Mouse (Mus musculus): Measurements from ENCODE around the gene Tmem19.
"Not testable (repeated sequence)": the region's sequence is repeated elsewhere in the genome, so short reads cannot be mapped to it uniquely, and the experiment has no call there.

Tmem19 gene

DNA sequence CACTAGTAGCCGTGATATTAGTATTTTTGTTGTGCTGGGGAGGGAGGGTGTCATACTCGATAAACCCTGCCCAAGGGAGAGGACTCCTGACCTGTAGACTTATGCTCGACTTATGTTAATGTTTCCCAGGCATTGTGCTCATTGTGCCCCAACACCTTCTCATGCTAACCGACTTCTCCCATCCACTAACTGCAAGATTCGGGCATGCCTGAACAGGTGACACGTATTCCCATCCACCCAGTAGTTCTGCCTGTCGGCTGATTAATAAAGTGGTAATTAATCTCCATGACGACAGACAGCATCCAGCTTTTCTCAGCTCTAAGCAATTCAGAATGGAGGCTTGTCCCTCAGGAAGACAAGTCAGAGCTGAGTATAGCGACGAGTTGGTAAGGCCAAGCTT, 13.3 kb downstream of the Tmem19 start:
- no peak for DNase-seq (ENCODE audit: low read depth)

DNA sequence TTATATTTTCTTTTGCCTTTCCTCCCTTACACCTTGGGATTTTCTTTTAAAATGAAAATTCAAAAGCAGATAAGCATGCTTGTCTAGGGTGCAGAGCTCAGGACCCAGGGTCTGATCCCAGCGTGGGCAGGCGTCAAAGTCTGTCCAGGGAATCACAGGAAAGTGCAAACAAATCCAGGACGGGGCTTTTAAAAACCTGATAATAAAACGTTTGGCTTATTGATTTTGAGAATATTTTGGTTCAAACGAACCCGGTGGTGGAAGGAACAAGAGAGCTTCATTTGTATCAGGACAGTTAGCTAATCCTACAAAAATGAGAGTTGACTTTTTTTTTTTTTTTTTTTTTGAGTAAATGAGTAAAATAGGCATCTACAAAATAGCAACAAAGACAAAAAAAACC, 14.2 kb downstream of the Tmem19 start:
- DNase-seq (ENCODE audit: low read depth) = no peak

DNA sequence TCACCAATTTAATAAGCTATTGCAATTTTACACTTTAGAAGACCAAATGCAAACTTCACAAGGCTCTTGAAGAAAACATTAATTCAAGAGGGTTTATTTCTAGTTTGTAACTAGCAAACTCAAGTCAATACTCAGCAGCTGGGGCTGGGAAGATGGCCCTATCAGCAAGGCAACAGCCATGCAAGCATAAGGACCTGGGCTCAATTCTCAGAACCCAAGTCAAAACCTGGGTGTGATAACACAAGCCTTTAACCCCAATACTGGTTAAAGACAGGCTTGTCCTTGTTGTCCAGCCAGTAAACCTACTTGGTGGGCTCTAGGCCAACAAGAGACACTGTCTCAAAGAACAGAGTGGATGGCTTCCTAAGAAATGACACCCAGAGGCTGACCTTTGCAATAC, 15.9 kb downstream of the Tmem19 start:
- DNase-seq (ENCODE audit: low read depth) = no peak

DNA sequence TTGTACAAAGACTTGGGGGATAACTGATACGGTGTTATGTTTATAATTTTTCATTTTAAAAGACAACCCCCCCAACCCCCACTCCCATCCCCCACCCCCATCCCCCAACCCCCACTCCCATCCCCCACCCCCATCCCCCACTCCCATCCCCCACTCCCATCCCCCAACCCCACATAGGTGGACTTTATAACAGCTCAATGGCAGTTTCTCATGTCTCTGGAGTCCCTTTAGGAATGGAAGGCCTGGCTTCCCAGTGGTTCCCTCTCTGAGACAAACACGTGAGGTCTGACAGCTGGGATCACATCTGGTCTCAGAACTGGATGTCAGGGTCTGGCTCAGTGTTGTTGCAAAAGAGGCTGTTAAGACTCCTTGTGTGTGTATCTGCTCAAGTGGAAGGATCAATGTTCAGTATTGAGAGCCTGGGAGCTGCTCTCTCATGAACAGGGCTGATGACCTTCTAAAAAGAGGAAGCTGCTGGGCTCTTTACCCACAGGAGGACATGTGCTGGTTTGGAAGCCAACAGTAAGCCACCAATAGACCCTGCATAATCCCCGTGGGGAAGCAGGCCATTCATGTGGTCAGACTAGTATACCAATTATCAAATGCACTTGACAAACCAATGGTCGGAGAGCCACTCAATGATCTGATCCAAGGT, 19.4 kb downstream of the Tmem19 start:
- no peak for DNase-seq (ENCODE audit: low read depth)

DNA sequence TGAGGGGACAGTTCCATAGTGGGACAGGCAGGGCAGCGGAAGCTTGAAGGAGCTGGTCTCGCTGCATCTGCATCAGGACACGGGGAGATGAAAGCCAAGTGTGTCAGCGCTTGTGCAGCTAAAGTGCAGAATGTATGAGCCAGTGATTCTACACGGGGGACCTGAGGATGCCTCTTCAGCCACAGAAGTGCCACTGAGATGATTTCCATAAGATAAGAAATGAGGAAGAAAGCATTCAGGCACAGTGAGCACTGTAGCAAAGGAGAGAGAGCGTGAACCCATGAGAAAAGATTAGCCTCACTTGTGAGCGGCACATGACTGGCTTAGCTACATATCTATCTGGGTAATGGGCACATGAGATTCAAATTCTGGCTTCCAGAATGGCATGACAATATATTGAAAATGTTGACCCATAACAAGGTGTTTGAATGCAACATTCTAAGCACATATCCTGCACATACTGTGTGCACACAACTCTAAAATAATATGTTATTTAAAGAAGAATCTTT, 22.4 kb downstream of the Tmem19 start:
- DNase-seq (ENCODE audit: low read depth) = no peak

DNA sequence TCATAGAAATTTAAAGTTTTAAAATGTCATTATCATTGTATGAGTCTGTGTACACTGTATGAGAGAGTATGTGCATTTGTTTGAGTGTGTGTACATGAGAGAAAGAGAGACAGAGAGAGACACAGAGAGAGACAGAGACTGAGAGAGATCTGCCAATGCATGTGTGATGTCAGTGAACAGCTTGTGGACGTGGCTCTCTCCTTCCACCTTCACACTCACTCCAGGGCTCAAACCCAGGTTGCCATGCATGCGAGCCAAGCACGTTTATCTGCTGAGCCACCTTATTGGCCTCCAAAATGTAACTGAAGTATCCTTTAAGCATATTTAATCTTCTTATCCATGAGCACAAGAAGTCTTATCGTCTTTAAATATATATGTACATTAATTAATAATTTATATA, 25.4 kb downstream of the Tmem19 start:
- DNase-seq (ENCODE audit: low read depth) = no peak

DNA sequence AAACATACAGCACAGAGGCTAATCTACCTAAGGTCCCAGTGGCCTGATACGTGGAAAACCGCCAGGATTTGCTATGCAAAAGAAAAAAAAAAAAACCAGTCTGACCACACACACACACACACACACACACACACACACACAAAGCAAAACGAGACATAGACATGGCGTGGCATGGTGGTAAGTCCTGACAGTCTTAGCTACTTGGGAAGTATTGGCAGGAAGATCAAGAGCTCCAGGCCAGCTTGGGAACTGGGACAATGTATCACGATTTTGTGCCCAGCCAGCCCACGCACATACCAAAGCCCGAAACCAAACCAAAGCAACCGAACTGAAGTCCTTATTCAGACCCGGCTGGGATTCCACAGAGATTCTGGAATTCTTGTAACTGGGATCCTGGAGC, 28.8 kb downstream of the Tmem19 start:
- no peak for DNase-seq (ENCODE audit: low read depth)

DNA sequence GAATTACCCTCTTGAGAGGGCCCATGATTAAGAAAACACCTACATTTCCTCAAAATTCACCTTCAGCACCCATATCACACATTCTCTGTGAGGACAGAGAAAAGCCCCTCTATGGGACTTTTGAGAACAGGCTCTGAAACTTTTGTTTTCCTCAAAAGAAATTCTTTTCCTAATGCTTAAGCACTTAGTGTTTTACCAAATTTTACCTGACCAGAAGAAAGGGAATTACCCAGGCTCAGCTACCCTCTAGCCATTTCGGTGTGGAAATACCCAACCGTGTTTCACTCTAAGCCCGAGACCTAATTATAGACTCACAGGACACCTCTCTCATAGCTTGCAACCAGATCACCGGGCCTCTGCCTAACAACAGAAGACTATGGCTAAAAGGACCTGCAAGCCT, 29.3 kb downstream of the Tmem19 start:
- DNase-seq (ENCODE audit: low read depth) = peak; percentile 47

DNA sequence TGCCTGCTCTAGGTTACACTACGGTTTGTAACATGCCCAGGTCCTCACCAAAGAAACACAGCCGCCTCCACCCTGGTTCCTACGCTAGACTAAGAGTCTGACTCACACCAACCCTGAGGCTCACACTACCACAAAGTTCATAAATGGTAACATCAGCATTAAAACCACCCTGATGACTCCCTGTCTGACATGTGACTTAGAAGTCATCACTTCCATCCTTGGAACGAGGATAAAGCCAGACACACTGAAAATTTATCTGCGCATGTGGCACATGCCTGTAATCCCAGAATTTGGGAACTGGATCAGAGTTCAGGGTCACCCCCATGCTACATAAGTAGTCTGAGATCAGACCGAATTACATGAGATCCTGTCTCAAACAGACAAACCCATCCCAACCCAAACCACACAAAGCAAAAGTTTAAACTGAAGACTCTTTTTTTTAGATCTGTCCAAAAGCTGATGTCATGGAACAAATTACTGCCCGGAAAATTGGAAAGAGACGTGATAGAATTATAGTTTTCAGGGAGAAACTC, 29.8 kb downstream of the Tmem19 start:
- DNase-seq (ENCODE audit: low read depth) = peak; percentile 52

DNA sequence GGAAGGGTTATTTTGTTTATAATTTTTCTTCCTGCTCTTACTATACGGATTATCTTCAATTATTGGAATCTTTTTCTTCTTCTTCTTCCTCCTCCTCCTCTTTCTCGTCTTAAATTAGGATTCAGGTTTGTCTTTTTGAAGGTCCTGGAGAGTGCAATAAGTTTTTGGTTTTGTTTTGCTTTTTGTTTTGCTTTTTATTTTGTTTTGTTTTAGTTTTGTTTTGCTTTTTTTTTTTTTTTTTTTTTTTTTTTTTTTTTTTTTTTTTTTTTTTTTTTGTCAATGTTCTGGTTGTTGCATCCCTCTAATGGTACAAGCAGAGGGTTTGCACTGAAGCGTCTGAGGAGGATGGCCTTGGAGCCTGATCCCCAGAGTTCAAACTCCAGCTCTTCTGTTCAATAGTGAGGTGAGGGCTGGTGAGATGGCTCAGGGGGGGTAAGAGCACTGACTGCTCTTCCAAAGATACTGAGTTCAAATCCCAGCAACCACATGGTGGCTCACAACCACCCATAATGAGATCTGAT, 33.2 kb downstream of the Tmem19 start:
- peak; percentile 52 for DNase-seq (ENCODE audit: low read depth)

DNA sequence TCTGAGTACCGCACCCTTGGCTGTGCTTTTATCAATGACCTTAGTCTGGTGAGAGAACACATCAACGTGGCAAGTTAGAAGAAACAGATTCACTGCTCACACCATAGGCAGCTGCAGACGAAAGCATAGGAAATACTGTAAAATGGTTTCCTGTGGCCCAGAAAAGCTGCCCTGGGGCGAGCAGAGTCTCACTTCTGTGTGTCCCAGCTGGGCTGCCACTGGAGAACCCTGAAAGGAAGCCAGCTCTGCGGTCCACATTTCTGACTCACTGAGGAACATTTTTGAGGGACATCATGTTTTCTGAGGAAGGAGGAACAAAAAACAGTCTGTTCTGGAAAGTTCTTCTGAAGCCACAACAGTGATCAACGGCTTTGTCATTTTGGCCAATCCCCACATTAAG, 33.8 kb downstream of the Tmem19 start:
- DNase-seq (ENCODE audit: low read depth) = peak; percentile 44

DNA sequence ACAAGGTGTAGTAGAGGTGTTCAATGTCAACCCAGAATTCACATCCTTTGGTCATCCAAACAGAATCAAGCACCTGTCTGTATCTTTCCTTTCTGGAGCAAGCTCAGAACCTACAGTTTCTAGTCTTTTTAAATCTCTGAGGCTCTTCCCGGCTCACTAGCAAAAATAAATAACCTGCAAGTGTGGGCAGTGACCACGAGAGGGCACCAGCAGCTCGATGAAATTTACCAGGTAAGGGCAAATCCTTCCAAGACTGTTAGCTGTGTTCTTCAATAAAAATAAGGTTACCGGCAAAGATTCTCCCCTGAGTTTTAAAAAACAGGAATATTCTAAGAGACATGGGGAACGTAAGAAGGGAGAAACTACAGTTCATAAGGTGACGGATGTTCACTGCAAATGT, 39.0 kb downstream of the Tmem19 start:
- peak; percentile 89 for DNase-seq (ENCODE audit: low read depth)

DNA sequence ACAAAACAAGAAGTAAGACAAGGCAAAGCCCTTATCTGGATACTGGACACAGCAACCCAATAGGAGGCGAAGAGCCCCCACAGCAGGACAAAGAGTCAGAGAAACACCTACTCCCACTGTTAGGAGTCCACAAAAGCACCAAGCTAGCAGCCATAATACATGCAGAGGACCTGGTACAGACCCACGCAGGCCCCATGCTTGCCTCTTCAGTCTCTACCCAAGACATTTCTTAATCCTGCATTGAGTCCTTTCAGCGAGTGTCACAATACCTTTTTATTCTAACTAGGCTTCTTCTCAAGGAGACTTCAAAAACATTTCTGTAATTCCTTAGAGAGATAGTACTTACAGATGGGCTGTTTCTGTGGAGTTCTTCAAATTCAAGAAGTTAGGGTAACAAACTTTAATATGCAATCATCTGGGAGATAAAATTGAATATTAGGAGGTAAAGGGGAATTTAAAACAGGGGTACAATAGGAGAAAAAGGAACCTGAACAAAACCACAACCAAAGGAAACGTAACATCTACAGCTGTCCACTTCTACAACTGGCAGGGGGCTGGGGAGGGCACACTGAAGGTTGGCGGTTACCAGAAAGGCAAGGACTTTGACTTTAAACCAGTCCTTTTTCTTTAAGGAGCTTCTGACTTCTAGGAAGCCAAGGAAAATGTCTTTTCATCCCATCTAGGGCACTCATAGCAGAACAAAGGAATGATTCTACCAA, 40.8 kb downstream of the Tmem19 start:
- DNase-seq (ENCODE audit: low read depth) = no peak

DNA sequence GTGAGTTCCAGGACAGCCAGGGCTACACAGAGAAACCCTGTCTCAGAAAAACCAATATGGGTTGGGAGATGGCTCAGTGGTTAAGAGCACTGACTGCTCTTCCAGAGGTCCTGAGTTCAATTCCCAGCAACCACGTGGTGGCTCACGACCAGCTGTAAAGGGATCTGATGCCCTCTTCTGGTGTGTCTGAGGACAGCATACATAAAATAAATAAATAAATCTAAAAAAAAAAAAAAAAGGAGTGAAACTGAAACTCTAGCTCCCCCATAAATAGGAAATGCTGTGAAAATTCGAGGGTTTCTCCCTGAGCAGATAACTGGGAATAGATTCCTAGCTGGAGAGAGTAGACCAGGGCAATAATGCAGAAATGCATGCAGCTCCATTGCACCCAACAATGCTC, 43.9 kb downstream of the Tmem19 start:
- DNase-seq (ENCODE audit: low read depth) = not testable (repeated sequence)

DNA sequence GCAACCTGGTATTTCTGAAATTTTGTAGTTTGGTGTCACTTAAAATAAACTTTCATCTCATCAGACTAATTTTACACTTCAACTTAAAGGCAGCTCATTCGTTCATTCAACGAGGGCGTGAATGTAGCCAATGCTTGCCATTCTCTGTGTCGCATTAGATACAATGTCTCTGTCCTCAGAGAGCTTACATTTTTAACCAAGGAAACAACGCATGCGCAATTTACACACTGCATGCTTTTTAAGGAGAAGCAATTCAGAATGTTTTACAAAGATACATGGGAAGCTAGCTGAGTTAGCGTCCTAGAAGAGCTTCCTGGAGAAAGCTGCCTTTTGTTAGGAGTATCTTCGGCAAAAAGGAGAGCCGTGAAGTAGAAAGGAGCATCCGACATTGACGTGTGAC, 46.0 kb downstream of the Tmem19 start:
- DNase-seq (ENCODE audit: low read depth) = no peak

DNA sequence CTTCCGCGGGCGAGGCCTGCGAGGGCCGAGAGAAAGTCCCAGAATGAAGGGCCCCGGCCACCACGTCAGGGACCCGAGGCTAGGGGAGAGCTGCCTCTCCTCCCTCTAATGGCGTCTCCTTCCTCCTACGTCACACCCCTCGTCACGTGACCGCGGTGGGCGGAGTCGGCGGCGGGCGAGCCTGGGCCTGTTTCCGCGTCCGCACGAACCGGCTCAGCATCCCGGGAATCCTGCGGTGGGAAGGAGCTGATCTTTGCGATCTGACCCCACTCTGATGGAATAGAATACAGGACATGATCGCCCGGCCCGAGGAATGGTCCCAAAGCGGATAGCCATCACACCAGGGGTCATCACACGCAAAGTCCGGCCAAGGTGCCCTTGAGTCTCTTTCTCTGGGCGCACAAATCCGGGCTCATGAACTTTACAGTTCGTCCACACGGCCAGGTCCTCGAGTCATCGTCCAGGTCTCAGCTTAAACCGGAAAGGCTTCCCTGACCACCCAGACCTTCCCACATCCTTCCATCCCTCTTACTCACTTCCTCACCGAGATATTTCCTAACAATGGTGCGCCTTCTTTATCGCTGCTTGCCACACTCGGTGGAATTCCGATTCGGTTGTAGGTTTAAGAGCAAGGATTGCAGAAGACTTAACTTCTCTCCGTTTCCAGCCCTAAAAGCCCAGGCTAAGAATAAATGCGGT, 46.7 kb downstream of the Tmem19 start, which contains the start of gene Rab21:
Rab21 (minus strand) TSS at position 122 of the 699 bp plus-strand sequence.
- DNase-seq (ENCODE audit: low read depth) = peak; percentile 96

DNA sequence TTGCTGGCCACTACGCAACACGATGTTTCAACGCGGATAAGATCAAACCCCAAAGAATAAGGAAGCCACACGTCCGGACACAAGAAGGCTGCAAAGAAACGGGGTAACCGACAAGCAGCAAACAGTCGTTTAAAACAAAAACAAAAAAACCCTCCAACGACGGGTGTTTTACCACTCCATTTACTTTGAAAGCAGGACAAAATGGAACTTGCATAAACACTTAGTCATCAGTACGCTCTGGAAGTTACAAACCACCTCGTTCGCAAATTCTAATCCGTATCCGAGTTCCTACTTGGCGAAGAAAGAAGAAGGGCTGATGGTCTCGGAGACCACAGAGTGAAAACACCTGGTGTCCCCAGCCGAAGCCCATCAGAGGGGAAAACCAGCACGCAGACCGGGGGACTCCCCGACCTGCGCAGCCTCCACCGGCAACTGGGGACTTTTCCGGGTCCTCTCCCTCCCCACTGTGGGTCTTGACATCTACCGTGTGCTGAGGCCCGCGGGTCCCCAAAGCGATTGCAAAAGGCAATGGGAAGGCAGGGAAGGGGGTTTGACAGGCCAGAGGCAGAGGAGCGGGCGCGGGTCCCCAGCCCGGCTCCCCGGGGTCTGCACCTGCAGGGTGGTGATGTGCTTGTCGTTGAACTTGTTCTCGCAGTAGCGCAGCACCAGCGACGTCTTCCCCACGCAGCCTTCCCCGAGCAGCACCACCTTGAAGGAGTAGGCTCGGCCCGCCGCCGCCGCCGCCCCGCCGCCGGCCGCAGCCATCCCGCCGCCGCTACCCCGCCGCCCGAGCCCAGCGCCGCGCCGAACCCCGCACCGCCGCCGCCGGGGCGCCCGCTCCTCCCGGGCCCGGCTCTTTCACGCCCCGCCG, 47.5 kb downstream of the Tmem19 start:
- peak; percentile 93 for DNase-seq (ENCODE audit: low read depth)

DNA sequence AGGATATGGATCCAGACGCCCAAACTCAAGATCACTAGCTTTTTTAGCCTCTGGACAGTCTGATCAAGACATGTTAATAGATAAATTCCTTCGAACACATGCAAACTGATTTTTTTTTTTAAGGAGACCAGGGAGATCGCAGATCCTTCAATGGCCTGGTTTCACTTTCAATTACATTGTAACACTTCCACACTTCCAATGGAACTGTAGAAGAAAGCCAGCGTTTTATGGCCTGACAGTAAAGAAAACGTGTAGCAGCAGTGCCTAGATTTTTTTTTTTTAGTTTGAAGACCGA, 48.1 kb downstream of the Tmem19 start:
- no peak for DNase-seq (ENCODE audit: low read depth)

DNA sequence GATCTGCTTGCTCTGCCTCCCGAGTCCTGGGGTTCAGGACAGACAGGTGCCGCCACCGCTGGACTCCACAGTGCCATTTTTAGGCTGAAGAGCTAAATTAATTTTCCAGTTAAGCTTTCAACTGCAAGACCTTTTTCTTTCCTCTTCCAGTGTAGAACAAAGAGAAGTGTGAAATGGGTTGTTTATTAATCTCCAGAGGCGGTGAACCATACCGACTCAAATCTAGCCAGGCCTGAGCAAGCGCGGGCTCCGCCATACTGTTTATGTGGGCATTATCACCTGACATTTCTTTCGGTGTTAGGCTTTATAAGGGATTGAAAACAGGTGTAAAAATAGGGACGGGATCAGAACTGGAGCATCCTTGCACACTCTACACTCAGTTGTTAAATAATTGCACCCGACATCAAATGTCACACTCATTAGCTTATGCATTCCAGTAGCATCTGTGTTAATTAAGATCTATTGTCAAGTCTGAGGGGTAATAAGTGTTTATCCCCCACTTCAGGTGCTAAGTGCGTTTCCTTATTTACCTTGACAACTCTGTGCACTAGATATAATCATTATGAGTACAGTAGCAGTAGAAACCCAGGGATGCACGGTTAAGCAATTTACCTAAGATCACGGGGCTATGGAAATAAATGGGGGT, 48.5 kb downstream of the Tmem19 start:
- no peak for DNase-seq (ENCODE audit: low read depth)

DNA sequence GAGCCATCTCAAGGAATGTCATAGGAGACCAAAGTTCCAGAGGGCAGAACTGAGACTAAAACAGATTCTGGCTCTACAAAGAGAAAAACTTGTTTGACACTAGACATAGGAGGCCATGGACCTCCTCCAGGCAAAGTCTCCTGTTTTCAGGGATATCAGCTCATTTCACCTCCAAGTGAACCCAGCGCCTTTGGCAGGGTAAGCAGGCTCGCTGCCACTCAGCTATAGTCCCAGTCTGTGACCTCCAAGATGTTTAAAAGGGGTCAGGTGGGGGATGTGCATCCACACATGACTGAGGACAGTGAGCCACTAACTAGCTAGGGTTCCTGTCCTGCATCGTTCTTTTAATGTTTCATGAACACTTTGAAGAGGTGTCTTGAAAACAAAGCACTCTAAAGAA, 49.6 kb downstream of the Tmem19 start:
- DNase-seq (ENCODE audit: low read depth) = peak; percentile 25

DNA sequence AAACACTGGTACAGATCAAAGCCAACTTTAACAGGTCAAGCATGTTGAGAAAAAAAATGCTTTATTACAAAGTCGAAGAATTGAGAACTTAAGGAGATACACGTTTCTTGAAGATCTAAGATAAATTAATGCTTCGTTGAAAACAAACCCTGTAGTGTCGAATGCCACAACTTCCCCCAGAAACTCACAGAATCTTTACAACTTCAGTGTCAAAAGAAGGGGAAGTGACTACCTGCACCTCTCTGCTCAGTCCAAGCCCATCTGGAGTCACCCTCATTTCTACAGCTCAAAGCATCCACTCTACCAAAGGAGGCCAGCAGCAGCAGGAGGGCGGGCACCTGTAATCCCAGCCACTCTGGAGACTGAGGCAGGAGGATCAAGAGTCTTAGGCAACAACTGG, 50.1 kb downstream of the Tmem19 start:
- DNase-seq (ENCODE audit: low read depth) = peak; percentile 28
